Mouse (Mus musculus): ENCODE data around the gene Trim54. TPM values are rescaled to one million over a fixed set of nuclear protein-coding genes. Genes with fewer than 3 reads are reported as not detected.

Gene Trim54
- polyA plus RNA-seq, 1 experiment from 2014 or later: not detected

DNA sequence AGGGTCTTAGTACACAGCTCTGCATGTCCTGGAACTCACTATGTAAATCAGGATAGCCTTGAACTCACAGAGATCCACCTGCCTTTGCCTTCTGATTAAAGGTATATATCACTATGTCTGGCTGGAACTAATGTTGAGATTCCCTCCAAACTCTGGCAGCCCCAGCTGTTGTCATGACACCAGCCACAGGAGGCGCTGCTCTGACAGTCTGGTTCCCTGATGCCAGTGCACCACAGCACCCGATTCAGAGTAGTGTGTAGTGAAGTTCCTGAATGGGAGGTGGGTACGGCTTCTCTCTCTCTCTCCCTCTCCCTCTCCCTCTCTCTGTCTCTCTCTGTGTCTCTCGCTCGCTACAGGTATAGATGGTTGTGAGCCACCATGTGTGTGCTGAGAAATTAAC is 34.2 kb upstream of the Trim54 start:
- ATAC-seq: 0 out of 2 replicates have a peak, but pooled peaks have one; percentile 4
- WGBS: 5% methylated on average over 5 of the region's 5 CpGs
- H3K27ac ChIP-seq (ENCODE audit: low read depth, low read length): no peak overlapping the region
- H3K4me1 ChIP-seq (ENCODE audit: control insufficient read depth, insufficient read depth, low read depth, low read length): no peaks in the 10 kb centered on the region
- no peaks in the 10 kb centered on the region for H3K27me3 ChIP-seq (replicated peaks; ENCODE audit: control insufficient read depth, insufficient read depth, low read length)
- H3K9ac ChIP-seq (ENCODE audit: low read depth, low read length): no peak overlapping the region
- no peaks in the 10 kb centered on the region for H3K9me3 ChIP-seq (ENCODE audit: control insufficient read depth, low read length)
- no peak overlapping the region for H3K4me2 ChIP-seq (ENCODE audit: low read length)
- peaks cover 14% of the 10 kb centered on the region for H3K36me3 ChIP-seq (ENCODE audit: control insufficient read depth, insufficient read depth, low read length)
- no peak overlapping the region for H3K4me3 ChIP-seq (ENCODE audit: low read length)

DNA sequence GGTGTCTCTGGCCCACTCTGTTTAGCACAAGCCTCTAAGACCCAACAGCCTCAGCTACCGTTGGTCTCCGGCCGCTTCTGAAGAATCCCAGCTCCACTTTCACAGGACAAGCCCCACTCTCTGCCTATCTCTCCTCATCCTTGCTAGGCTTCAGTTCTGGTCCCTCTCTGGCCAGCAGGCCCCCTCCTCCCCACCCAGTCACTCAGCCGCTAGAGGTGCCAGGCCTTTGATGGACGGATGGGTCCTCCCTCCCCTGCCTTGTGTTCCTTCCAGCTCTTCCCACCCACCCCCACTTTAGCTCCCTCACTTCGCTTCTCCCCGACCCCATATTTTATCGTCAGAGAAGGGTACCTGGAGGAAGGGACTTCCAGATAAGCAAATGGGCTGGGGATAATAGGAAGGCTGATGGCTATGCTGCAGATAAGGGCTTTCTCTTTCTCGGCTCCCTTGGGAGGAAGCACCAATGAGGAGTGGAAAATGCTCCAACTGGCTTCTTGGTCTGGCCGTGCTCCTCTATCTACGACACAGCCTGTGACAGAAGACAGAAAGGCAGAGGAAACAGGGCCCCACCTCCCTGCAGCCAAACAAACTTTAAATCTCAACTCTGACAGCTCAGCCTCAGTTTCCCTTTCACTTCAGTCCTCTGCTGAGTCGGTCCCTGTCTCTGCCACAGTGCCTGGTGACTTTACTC is 33.4 kb upstream of the Trim54 start:
- Histone ChIP-seq H3K4me3 (ENCODE audit: low read length) (no peak overlapping the region), H3K36me3 (ENCODE audit: control insufficient read depth, insufficient read depth, low read length) (peaks cover 6% of the 10 kb centered on the region; the same call in 1 of the 2 replicates), H3K27me3 (replicated peaks; ENCODE audit: control insufficient read depth, insufficient read depth, low read length) (no peaks in the 10 kb centered on the region), H3K4me2 (ENCODE audit: low read length) (no peak overlapping the region), H3K27ac (ENCODE audit: low read depth, low read length) (0 out of 2 replicates have a peak overlapping the region, but pooled peaks have one; percentile 29), H3K9me3 (ENCODE audit: control insufficient read depth, low read length) (no peaks in the 10 kb centered on the region), H3K9ac (ENCODE audit: low read depth, low read length) (0 out of 2 replicates have a peak overlapping the region, but pooled peaks have one; percentile 8), H3K4me1 (ENCODE audit: control insufficient read depth, insufficient read depth, low read depth, low read length) (no peaks in the 10 kb centered on the region)
- ATAC-seq: peak; percentile 30; the same call in 1 of the 2 replicates
- WGBS: 42% methylated on average over 12 of the region's 12 CpGs

DNA sequence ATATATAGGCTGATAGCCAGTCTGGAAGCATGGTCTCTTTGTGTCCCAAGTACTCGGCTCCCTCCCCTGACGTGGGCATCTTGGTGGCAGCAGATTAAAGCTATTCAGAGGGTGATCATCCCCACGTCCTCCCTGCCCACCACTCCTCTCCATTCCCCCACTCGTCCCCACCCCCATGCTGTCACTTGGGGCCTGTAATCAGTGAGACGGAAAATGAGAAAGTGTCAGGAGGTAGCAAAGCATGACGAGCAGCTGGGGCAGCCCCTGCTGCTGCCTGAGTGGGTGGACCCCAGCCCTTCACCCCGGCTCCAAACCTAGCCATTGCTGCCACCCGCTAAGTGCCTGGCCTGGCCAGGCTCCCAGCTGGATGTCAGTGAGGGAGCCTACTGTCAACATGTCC is 32.6 kb upstream of the Trim54 start:
- H3K9ac ChIP-seq (ENCODE audit: low read depth, low read length): no peak overlapping the region
- WGBS: 7% methylated on average over 8 of the region's 8 CpGs

DNA sequence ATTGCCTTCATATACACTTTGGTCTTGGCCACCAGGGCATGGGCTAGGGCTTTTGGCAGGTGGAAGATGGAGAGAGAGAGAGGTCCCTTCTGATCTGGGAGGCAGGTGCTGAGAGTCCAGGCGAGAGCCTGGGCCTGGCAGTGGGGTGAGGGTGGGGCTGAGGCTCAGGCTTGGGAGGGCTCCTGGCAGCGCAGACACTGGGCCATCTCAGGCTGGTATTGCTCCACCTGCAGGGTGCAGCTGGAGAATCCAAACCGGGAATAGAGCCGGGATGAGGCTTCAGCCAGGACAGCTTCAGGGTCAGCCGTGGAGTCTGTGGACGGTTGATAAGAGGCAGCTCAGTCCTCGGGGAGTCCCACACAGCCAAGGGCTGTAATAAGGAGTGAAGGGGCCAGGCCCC is 29.9 kb upstream of the Trim54 start:
- Histone ChIP-seq H3K27ac (ENCODE audit: low read depth, low read length) (no peak overlapping the region), H3K4me1 (ENCODE audit: control insufficient read depth, insufficient read depth, low read depth, low read length) (no peaks in the 10 kb centered on the region), H3K36me3 (ENCODE audit: control insufficient read depth, insufficient read depth, low read length) (no peaks in the 10 kb centered on the region), H3K27me3 (replicated peaks; ENCODE audit: control insufficient read depth, insufficient read depth, low read length) (peaks cover 11% of the 10 kb centered on the region), H3K9ac (ENCODE audit: low read depth, low read length) (no peak overlapping the region), H3K9me3 (ENCODE audit: control insufficient read depth, low read length) (no peaks in the 10 kb centered on the region), H3K4me3 (ENCODE audit: low read length) (no peak overlapping the region), H3K4me2 (ENCODE audit: low read length) (no peak overlapping the region)
- 35% methylated on average over 7 of the region's 7 CpGs for WGBS
- ATAC-seq: no peak

More for the DNA sequence above, 32.6 kb upstream of the Trim54 start:
- peak; percentile 32 for ATAC-seq
- no peak overlapping the region for H3K27ac ChIP-seq (ENCODE audit: low read depth, low read length)
- no peaks in the 10 kb centered on the region for H3K27me3 ChIP-seq (replicated peaks; ENCODE audit: control insufficient read depth, insufficient read depth, low read length)
- H3K4me1 ChIP-seq (ENCODE audit: control insufficient read depth, insufficient read depth, low read depth, low read length): no peaks in the 10 kb centered on the region
- no peaks in the 10 kb centered on the region for H3K9me3 ChIP-seq (ENCODE audit: control insufficient read depth, low read length)
- no peak overlapping the region for H3K4me3 ChIP-seq (ENCODE audit: low read length)
- H3K4me2 ChIP-seq (ENCODE audit: low read length): no peak overlapping the region
- no peaks in the 10 kb centered on the region for H3K36me3 ChIP-seq (ENCODE audit: control insufficient read depth, insufficient read depth, low read length)

DNA sequence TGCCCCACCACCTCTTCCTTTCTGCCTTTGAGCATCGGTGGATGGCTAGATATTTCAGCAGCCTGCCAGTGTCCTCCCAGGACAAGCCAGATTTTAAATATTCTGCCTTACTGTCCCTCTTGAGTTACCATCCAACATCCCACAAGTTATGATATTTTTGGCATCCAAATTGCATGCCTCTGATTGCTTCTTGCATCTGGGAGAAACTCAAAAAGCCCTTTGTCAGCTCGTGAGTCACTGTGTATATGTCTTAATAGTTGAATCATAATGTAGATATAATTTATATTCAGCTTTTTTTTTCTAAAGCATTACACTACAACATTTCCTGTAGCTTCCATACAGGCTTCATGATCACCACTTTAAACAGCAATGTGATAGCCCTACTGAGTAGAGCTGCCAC is 29.4 kb upstream of the Trim54 start:
- H3K4me1 ChIP-seq (ENCODE audit: control insufficient read depth, insufficient read depth, low read depth, low read length): no peaks in the 10 kb centered on the region
- H3K27ac ChIP-seq (ENCODE audit: low read depth, low read length): no peak overlapping the region
- H3K4me3 ChIP-seq (ENCODE audit: low read length): no peak overlapping the region
- no peak overlapping the region for H3K4me2 ChIP-seq (ENCODE audit: low read length)
- H3K36me3 ChIP-seq (ENCODE audit: control insufficient read depth, insufficient read depth, low read length): no peaks in the 10 kb centered on the region
- peaks cover 16% of the 10 kb centered on the region for H3K27me3 ChIP-seq (replicated peaks; ENCODE audit: control insufficient read depth, insufficient read depth, low read length)
- 65% methylated on average over 2 of the region's 2 CpGs for WGBS
- no peak overlapping the region for H3K9ac ChIP-seq (ENCODE audit: low read depth, low read length)
- no peaks in the 10 kb centered on the region for H3K9me3 ChIP-seq (ENCODE audit: control insufficient read depth, low read length)
- ATAC-seq: no peak

DNA sequence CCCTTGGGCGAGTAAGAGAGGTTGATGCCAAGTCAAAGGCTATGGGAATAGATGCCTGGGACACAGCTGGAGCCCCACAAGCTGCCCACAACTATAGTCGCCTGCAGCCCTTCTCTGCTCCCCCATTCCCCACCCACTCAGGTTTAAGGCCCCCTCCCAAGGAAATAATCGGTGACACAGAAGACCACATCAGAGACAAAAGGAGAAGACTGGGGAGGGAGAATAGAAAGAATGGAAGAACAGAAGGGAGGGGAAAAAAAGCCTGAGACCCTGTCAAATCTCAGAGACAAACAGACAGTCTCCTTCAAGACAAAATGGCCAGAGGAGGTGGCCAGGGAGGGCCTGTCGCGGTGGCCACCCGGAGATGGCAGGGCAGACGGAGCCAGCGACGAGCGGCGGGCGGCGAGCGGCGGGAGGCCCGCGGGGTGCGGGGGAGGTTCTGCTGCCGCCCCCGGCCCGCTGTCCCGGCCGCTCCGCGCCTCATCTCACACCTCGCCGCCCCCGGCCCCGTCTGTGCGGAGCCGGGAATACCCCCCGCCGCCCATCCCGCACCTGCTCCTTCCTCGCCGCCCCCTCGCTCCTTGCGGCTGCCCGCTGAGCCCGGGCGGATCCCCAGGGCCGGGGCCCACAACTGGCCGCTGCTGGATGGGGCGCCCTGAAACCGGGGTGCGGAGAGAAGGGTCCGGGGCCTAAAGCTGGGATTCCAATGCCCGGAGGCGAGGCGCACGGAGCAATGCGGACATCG is 24.1 kb upstream of the Trim54 start:
- H3K36me3 ChIP-seq (ENCODE audit: control insufficient read depth, insufficient read depth, low read length): no peaks in the 10 kb centered on the region
- no peaks in the 10 kb centered on the region for H3K9me3 ChIP-seq (ENCODE audit: control insufficient read depth, low read length)
- peak overlapping the region; percentile 44 for H3K27ac ChIP-seq (ENCODE audit: low read depth, low read length)
- WGBS: 2% methylated on average over 27 of the region's 53 CpGs
- peak overlapping the region; percentile 64 for H3K9ac ChIP-seq (ENCODE audit: low read depth, low read length)
- ATAC-seq: no peak
- H3K27me3 ChIP-seq (replicated peaks; ENCODE audit: control insufficient read depth, insufficient read depth, low read length): peaks cover 37% of the 10 kb centered on the region
- H3K4me2 ChIP-seq (ENCODE audit: low read length): peak overlapping the region; percentile 68
- peak overlapping the region; percentile 50 for H3K4me3 ChIP-seq (ENCODE audit: low read length)
- peaks cover 24% of the 10 kb centered on the region for H3K4me1 ChIP-seq (ENCODE audit: control insufficient read depth, insufficient read depth, low read depth, low read length)

DNA sequence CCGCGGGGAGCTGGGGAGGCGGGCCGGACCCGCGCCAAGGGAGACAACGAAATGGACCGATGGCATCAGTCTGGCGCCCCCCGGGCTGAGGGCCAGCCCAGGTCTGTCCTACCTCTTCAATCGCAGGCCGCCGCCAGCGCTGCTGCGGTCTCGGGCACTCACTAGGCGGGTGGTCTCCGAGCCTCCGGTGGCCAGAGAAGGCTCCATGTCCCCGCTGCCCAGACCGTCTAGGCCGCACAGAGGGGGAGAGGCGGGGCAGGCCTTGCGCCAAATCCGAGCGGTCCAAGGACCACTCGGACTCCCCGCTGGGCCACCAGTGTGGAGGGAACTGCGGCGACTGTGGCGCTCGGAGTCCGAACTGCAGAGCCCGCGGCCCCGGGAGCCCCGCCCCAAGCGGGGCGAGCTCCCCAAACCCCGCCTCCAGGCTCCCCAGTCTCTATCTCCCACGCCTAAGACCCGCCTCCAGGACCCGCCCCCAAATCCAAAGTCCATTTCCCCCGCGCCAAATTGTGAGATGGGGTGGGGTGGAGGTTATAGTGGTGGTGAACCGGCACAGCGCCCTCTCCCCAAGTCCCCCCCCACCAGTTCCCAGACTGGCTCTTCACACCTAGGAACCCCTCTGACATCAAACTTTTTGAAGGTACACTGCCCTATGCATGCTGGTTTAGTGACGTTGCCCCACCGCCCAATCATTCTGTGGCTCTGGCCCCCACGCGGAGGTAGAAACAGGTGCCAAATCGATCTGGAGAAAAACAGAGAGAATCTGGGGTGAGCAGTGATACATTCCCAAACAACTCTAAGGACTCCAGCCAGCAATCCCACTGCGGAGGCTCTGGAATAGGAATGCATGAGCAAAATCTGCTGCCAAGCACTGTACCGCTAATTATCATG is 23.1 kb upstream of the Trim54 start:
- Histone ChIP-seq H3K4me3 (ENCODE audit: low read length) (peak overlapping the region; percentile 50), H3K4me1 (ENCODE audit: control insufficient read depth, insufficient read depth, low read depth, low read length) (peaks cover 24% of the 10 kb centered on the region), H3K9ac (ENCODE audit: low read depth, low read length) (peak overlapping the region; percentile 64), H3K27me3 (replicated peaks; ENCODE audit: control insufficient read depth, insufficient read depth, low read length) (peaks cover 38% of the 10 kb centered on the region), H3K27ac (ENCODE audit: low read depth, low read length) (no peak overlapping the region; the same call in 1 of the 2 replicates), H3K36me3 (ENCODE audit: control insufficient read depth, insufficient read depth, low read length) (no peaks in the 10 kb centered on the region), H3K9me3 (ENCODE audit: control insufficient read depth, low read length) (no peaks in the 10 kb centered on the region), H3K4me2 (ENCODE audit: low read length) (peak overlapping the region; percentile 68)
- under 1% methylated on average over 48 of the region's 54 CpGs for WGBS
- peak; percentile 80 for ATAC-seq

DNA sequence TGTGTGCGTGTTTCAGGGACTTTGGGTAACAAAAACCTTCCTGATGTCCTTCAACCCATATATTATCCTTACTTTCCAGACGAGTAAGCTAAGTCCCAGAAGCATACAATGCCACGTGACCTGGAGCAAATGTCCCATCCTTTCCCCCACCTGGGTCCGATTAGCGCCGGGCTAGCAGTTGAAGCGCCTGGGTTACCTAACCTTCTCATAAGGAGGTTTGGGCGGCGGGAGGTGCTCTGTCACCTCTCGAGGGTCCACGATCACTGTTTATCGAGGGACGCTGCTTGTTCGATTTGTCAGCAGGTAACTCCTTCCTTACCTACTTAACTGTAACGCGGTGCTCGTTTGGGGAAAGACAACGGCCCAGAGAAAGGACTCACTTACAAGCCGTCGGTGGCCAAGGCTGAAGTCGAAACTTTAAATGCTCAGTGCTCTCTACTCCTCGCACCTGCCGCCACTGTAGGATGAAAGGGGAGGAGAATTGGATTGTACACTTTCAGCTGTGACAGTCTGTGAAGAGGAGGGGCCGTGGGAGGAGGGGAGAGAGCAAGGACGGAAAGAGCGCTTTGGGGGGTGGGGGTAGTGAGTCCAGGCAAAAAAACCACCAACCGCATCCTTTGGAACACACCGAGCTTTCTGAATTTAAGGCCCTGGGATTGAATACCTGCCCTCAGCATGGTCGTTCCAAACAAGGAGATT is 22.3 kb upstream of the Trim54 start:
- Histone ChIP-seq H3K4me1 (ENCODE audit: control insufficient read depth, insufficient read depth, low read depth, low read length) (peaks cover 24% of the 10 kb centered on the region), H3K36me3 (ENCODE audit: control insufficient read depth, insufficient read depth, low read length) (no peaks in the 10 kb centered on the region), H3K27me3 (replicated peaks; ENCODE audit: control insufficient read depth, insufficient read depth, low read length) (peaks cover 39% of the 10 kb centered on the region), H3K27ac (ENCODE audit: low read depth, low read length) (no peak overlapping the region), H3K9me3 (ENCODE audit: control insufficient read depth, low read length) (no peaks in the 10 kb centered on the region), H3K4me3 (ENCODE audit: low read length) (peak overlapping the region; percentile 50), H3K4me2 (ENCODE audit: low read length) (peak overlapping the region; percentile 68), H3K9ac (ENCODE audit: low read depth, low read length) (peak overlapping the region; percentile 14; the same call in 1 of the 2 replicates)
- ATAC-seq: no peak
- 2% methylated on average over 29 of the region's 29 CpGs for WGBS

All from hindbrain, embryonic 16.5 days (tissue).